Mouse (Mus musculus): ENCODE data around the gene Bbs1. TPM values are rescaled to one million over a fixed set of nuclear protein-coding genes. Genes with fewer than 3 reads are reported as not detected.
"Not testable (repeated sequence)": the region's sequence is repeated elsewhere in the genome, so short reads cannot be mapped to it uniquely, and the experiment has no call there.

The Bbs1 gene
- polyA plus RNA-seq, 1 experiment from 2014 or later: 9.6 TPM

DNA sequence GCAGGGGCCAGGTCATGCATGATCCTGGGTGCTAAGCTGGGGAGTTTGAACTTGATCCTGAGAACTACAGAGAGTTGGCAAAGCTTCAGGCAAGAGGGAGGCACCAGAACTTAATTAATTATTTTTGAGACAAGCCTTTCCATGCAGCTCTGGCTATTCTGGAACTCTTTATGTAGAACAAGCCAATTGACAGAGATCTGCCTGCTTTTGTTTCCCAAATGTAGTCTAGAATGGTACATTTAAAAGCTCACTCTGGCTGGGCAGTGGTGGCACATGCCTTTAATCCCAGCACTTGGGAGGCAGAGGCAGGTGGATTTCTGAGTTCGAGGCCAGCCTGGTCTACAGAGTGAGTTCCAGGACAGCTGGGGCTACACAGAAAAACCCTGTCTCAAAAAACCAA lies 31.8 kb downstream of the Bbs1 start:
- not testable (repeated sequence) for H3K9me3 ChIP-seq (replicated peaks; ENCODE audit: control insufficient read depth, low read length, poor library complexity, severe bottlenecking); H3K4me3 ChIP-seq (ENCODE audit: low read depth, low read length); H3K27ac ChIP-seq (ENCODE audit: low read length); H3K27me3 ChIP-seq (ENCODE audit: control insufficient read depth, insufficient read depth, low read depth, low read length); ATAC-seq; H3K4me2 ChIP-seq (ENCODE audit: low read length); H3K9ac ChIP-seq (ENCODE audit: low read depth, low read length); H3K36me3 ChIP-seq (ENCODE audit: control insufficient read depth, insufficient read depth, low read length)
- peaks cover 12% of the 10 kb centered on the region for H3K4me1 ChIP-seq (ENCODE audit: control insufficient read depth, insufficient read depth, low read length)
- WGBS: 86% methylated on average over 1 of the region's 1 CpGs

DNA sequence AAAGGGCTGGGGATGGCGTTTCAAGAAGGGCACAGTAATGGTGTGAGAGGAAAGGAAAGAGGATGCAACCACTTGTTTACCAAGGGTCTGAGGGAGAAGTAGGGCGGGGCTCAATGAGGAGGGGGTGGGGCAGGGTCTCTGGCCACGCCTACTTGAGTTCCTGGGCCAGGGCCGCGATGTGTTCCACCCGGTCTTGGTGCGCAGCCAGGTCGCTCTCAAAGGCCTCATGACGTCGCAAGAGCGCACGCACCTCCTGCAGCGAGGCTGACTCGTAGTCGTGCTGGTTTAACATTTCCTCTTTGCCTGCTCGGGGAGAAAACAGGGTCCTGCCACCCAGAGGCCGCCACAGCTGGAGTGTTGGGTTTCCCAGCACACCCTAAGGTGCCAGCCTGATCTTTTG lies 41.3 kb downstream of the Bbs1 start:
- no peak for ATAC-seq
- no peaks in the 10 kb centered on the region for H3K9me3 ChIP-seq (replicated peaks; ENCODE audit: control insufficient read depth, low read length, poor library complexity, severe bottlenecking)
- H3K27me3 ChIP-seq (ENCODE audit: control insufficient read depth, insufficient read depth, low read depth, low read length): no peaks in the 10 kb centered on the region
- H3K4me1 ChIP-seq (ENCODE audit: control insufficient read depth, insufficient read depth, low read length): no peaks in the 10 kb centered on the region
- no peak overlapping the region for H3K9ac ChIP-seq (ENCODE audit: low read depth, low read length)
- 9% methylated on average over 17 of the region's 17 CpGs for WGBS
- H3K36me3 ChIP-seq (ENCODE audit: control insufficient read depth, insufficient read depth, low read length): peaks cover 6% of the 10 kb centered on the region
- H3K27ac ChIP-seq (ENCODE audit: low read length): no peak overlapping the region
- no peak overlapping the region for H3K4me3 ChIP-seq (ENCODE audit: low read depth, low read length)
- no peak overlapping the region for H3K4me2 ChIP-seq (ENCODE audit: low read length)

DNA sequence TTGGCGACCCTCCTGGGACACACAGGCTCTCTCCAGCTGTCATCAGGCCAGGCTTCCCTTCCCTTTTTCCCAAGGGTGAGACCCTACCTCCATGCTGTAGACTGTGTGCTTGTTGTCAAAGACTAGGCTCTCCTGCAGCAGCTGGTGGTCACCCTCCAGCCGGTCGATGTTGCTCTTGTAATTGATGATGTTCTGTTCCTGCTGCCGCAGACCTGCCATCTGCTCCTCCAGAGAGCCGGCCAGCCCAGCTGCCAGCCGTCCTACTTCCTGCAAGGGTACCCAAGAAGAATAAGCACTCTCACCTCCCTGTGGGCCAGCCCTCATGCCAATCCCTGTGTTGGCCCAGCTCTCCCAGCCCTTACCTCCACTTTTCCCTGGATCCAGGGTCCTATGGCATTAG lies 43.4 kb downstream of the Bbs1 start:
- ATAC-seq: no peak
- no peaks in the 10 kb centered on the region for H3K27me3 ChIP-seq (ENCODE audit: control insufficient read depth, insufficient read depth, low read depth, low read length)
- 69% methylated on average over 6 of the region's 6 CpGs for WGBS

GRCm38 (mm10) chr19:4859081-4859480 lies 47.3 kb downstream of the Bbs1 start:
- peaks cover 12% of the 10 kb centered on the region for H3K4me1 ChIP-seq (ENCODE audit: control insufficient read depth, insufficient read depth, low read length)
- no peaks in the 10 kb centered on the region for H3K27me3 ChIP-seq (ENCODE audit: control insufficient read depth, insufficient read depth, low read depth, low read length)
- no peak overlapping the region for H3K4me3 ChIP-seq (ENCODE audit: low read depth, low read length)
- no peaks in the 10 kb centered on the region for H3K9me3 ChIP-seq (replicated peaks; ENCODE audit: control insufficient read depth, low read length, poor library complexity, severe bottlenecking)
- ATAC-seq: no peak
- H3K27ac ChIP-seq (ENCODE audit: low read length): no peak overlapping the region
- no peak overlapping the region for H3K4me2 ChIP-seq (ENCODE audit: low read length)
- H3K36me3 ChIP-seq (ENCODE audit: control insufficient read depth, insufficient read depth, low read length): peaks cover 20% of the 10 kb centered on the region
- H3K9ac ChIP-seq (ENCODE audit: low read depth, low read length): no peak overlapping the region
- 85% methylated on average over 6 of the region's 6 CpGs for WGBS

More for the DNA sequence above, 43.4 kb downstream of the Bbs1 start:
- H3K9ac ChIP-seq (ENCODE audit: low read depth, low read length): no peak overlapping the region
- no peaks in the 10 kb centered on the region for H3K9me3 ChIP-seq (replicated peaks; ENCODE audit: control insufficient read depth, low read length, poor library complexity, severe bottlenecking)
- H3K4me1 ChIP-seq (ENCODE audit: control insufficient read depth, insufficient read depth, low read length): no peaks in the 10 kb centered on the region
- no peak overlapping the region for H3K27ac ChIP-seq (ENCODE audit: low read length)
- peaks cover 18% of the 10 kb centered on the region for H3K36me3 ChIP-seq (ENCODE audit: control insufficient read depth, insufficient read depth, low read length)
- no peak overlapping the region for H3K4me2 ChIP-seq (ENCODE audit: low read length)
- no peak overlapping the region for H3K4me3 ChIP-seq (ENCODE audit: low read depth, low read length)

DNA sequence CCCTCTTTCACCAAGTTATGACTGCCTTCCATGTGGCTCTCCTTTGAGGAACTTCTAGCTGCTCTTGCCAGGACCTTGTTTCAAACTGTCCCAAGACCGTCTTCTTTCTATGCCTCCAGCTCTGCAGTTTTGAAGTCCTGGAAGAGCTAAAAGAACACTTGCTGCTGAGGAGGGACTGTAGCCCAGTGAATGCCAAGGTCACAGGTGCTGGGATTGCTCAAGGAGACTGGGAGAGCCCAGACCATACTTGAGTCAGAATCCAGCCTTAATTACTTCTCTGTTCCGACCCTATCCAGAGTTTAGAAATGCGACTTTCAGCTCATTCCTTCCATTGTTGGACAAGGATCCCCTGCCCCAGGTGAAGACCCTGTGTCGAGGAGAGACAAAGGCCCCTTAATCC lies 50.5 kb downstream of the Bbs1 start:
- Histone ChIP-seq H3K4me3 (ENCODE audit: low read depth, low read length) (peak overlapping the region; percentile 80), H3K9me3 (replicated peaks; ENCODE audit: control insufficient read depth, low read length, poor library complexity, severe bottlenecking) (no peaks in the 10 kb centered on the region), H3K4me2 (ENCODE audit: low read length) (peak overlapping the region; percentile 98), H3K27ac (ENCODE audit: low read length) (no peak overlapping the region), H3K9ac (ENCODE audit: low read depth, low read length) (peak overlapping the region; percentile 82), H3K36me3 (ENCODE audit: control insufficient read depth, insufficient read depth, low read length) (peaks cover 18% of the 10 kb centered on the region), H3K27me3 (ENCODE audit: control insufficient read depth, insufficient read depth, low read depth, low read length) (no peaks in the 10 kb centered on the region), H3K4me1 (ENCODE audit: control insufficient read depth, insufficient read depth, low read length) (peaks cover 12% of the 10 kb centered on the region)
- ATAC-seq: no peak
- WGBS: 46% methylated on average over 4 of the region's 4 CpGs

DNA sequence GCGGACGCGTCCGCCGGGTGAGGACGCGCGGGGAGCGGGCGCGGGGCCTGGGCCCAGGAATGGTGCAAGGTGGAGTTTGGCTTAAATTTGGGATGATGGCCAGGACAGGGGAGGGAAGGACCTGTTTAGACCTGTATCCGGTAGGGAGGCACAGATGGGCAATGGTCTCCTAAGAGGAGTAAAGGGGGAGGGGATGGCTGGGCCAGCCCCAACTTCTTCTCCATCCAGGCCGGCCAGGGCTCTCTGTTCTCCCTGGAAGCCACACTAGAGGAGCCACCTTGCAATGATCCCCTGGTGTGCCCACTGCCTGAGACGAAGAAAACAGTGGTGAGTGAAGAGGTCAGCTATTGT lies 51.0 kb downstream of the Bbs1 start:
- peak overlapping the region; percentile 98 for H3K4me2 ChIP-seq (ENCODE audit: low read length)
- peaks cover 17% of the 10 kb centered on the region for H3K36me3 ChIP-seq (ENCODE audit: control insufficient read depth, insufficient read depth, low read length)
- ATAC-seq: peak; percentile 63
- no peaks in the 10 kb centered on the region for H3K27me3 ChIP-seq (ENCODE audit: control insufficient read depth, insufficient read depth, low read depth, low read length)
- H3K4me3 ChIP-seq (ENCODE audit: low read depth, low read length): peak overlapping the region; percentile 80
- H3K4me1 ChIP-seq (ENCODE audit: control insufficient read depth, insufficient read depth, low read length): peaks cover 12% of the 10 kb centered on the region
- peak overlapping the region; percentile 82 for H3K9ac ChIP-seq (ENCODE audit: low read depth, low read length)
- under 1% methylated on average over 14 of the region's 14 CpGs for WGBS
- H3K9me3 ChIP-seq (replicated peaks; ENCODE audit: control insufficient read depth, low read length, poor library complexity, severe bottlenecking): no peaks in the 10 kb centered on the region
- H3K27ac ChIP-seq (ENCODE audit: low read length): peak overlapping the region; percentile 60

- Histone ChIP-seq H3K9me3 (replicated peaks; ENCODE audit: control insufficient read depth, low read length, poor library complexity, severe bottlenecking) (no peaks in the 10 kb centered on the region), H3K4me2 (ENCODE audit: low read length) (peak within 1 kb of the TSS; percentile 98), H3K36me3 (ENCODE audit: control insufficient read depth, insufficient read depth, low read length) (peaks cover 11% of the 10 kb centered on the region), H3K4me1 (ENCODE audit: control insufficient read depth, insufficient read depth, low read length) (peaks cover 12% of the 10 kb centered on the region), H3K27me3 (ENCODE audit: control insufficient read depth, insufficient read depth, low read depth, low read length) (no peaks in the 10 kb centered on the region), H3K4me3 (ENCODE audit: low read depth, low read length) (peak within 1 kb of the TSS; percentile 80), H3K9ac (ENCODE audit: low read depth, low read length) (peak within 1 kb of the TSS; percentile 82), H3K27ac (ENCODE audit: low read length) (peak within 1 kb of the TSS; percentile 60)
- peak; percentile 96 for ATAC-seq
- WGBS: 3% methylated on average over 45 of the region's 45 CpGs
Observed at GRCm38 (mm10) chr19:4854552-4855469, 51.6 kb downstream of the Bbs1 start, which contains the start of gene Ctsf. Gene Ctsf, plus strand, starts transcription at chr19:4855130.

- H3K4me1 ChIP-seq (ENCODE audit: control insufficient read depth, insufficient read depth, low read length): peaks cover 5% of the 10 kb centered on the region
- H3K4me3 ChIP-seq (ENCODE audit: low read depth, low read length): no peak overlapping the region
- no peaks in the 10 kb centered on the region for H3K9me3 ChIP-seq (replicated peaks; ENCODE audit: control insufficient read depth, low read length, poor library complexity, severe bottlenecking)
- no peak for ATAC-seq
- no peak overlapping the region for H3K27ac ChIP-seq (ENCODE audit: low read length)
- no peak overlapping the region for H3K9ac ChIP-seq (ENCODE audit: low read depth, low read length)
- no peaks in the 10 kb centered on the region for H3K36me3 ChIP-seq (ENCODE audit: control insufficient read depth, insufficient read depth, low read length)
- H3K27me3 ChIP-seq (ENCODE audit: control insufficient read depth, insufficient read depth, low read depth, low read length): no peaks in the 10 kb centered on the region
- WGBS: 24% methylated on average over 5 of the region's 5 CpGs
- no peak overlapping the region for H3K4me2 ChIP-seq (ENCODE audit: low read length)
Observed at GRCm38 (mm10) chr19:4850281-4850680, 56.1 kb downstream of the Bbs1 start.

- no peaks in the 10 kb centered on the region for H3K36me3 ChIP-seq (ENCODE audit: control insufficient read depth, insufficient read depth, low read length)
- ATAC-seq: no peak
- WGBS: 52% methylated on average over 4 of the region's 4 CpGs
- no peak overlapping the region for H3K4me3 ChIP-seq (ENCODE audit: low read depth, low read length)
- peaks cover 5% of the 10 kb centered on the region for H3K4me1 ChIP-seq (ENCODE audit: control insufficient read depth, insufficient read depth, low read length)
- H3K4me2 ChIP-seq (ENCODE audit: low read length): no peak overlapping the region
- no peaks in the 10 kb centered on the region for H3K27me3 ChIP-seq (ENCODE audit: control insufficient read depth, insufficient read depth, low read depth, low read length)
- H3K9ac ChIP-seq (ENCODE audit: low read depth, low read length): no peak overlapping the region
- H3K9me3 ChIP-seq (replicated peaks; ENCODE audit: control insufficient read depth, low read length, poor library complexity, severe bottlenecking): no peaks in the 10 kb centered on the region
- no peak overlapping the region for H3K27ac ChIP-seq (ENCODE audit: low read length)
Observed at GRCm38 (mm10) chr19:4849800-4850199, 56.6 kb downstream of the Bbs1 start.

Measured in midbrain, embryonic 16.5 days (tissue).